In genomic region chr3:82250796-82251261, GRCm38 (mm10) we compare ENCODE assay signal across 9 mouse cellular contexts.
A peak's percentile ranks its signal among the peaks of the same experiment; 100 is the strongest.
DNase-seq lines count a peak whose midpoint lies in the region; ATAC-seq and TF ChIP-seq lines count a peak whose summit lies in the region.
"Had no signal": no experiment of that assay in that cellular context is flagged by ENCODE, and none has a peak within 500 bp of the region (broad histone marks: within the 10 kb centered on the region; RNA-seq: fewer than 3 reads in every experiment).

No protein-coding gene starts in this region.

- H3K4me1 ChIP-seq in lung, embryonic 14.5 days (ENCODE audit: insufficient read depth): no peaks in the 10 kb centered on the region
- no peaks in the 10 kb centered on the region for H3K4me1 ChIP-seq in lung, adult 2 months (ENCODE audit: control insufficient read depth, insufficient read depth, low read length)
- no peaks in the 10 kb centered on the region for H3K4me1 ChIP-seq in heart, postnatal 0 days (ENCODE audit: control insufficient read depth, insufficient read depth)
- H3K4me1 ChIP-seq: neural tube, embryonic 12.5 days had no signal

- no peaks in the 10 kb centered on the region for H3K27me3 ChIP-seq in lung, embryonic 14.5 days (ENCODE audit: insufficient read depth, low read length)
- H3K27me3 ChIP-seq in heart, postnatal 0 days (ENCODE audit: control insufficient read depth, insufficient read depth, low read length): no peaks in the 10 kb centered on the region
- H3K27me3 ChIP-seq: neural tube, embryonic 12.5 days had no signal

- no peak for TF ChIP-seq POLR2A in lung, adult 2 months (IDR thresholded peaks at IDR 0.05; ENCODE audit: borderline replicate concordance, extremely low read depth, low read depth, low read length)

- peak; percentile 76 for DNase-seq in lung, embryonic 14.5 days
- DNase-seq in lung, adult 2 months: no peak
- peak; percentile 18 for DNase-seq in heart, postnatal 0 days (ENCODE audit: low spot score)
- DNase-seq in layer of hippocampus, postnatal 25 days (ENCODE audit: extremely low spot score in 1 of 2, low spot score in 1 of 2): peak; percentile 22 to 47
- peak; percentile 38 for DNase-seq in retina, postnatal 1 day
- no peak for DNase-seq in urinary bladder, postnatal 25 days (ENCODE audit: low spot score)
- no peak for DNase-seq in c-Kit-positive CD71-positive TER-119-positive erythroid progenitor cells, embryonic 14.5 days (ENCODE audit: low spot score)
- no peak for DNase-seq in gastrocnemius, postnatal 10 days

- peak overlapping the region; percentile 79 for H3K27ac ChIP-seq in lung, embryonic 14.5 days (ENCODE audit: low read depth)
- no peak overlapping the region for H3K27ac ChIP-seq in heart, postnatal 0 days (ENCODE audit: low read depth)
- H3K27ac ChIP-seq: neural tube, embryonic 12.5 days had no signal

- WGBS in lung, embryonic 14.5 days: 19% methylated on average over 3 of the region's 3 CpGs
- WGBS in lung, adult 2 months: 39% methylated on average over 3 of the region's 3 CpGs
- WGBS in heart, postnatal 0 days: 43% methylated on average over 3 of the region's 3 CpGs

- no peak overlapping the region for H3K4me2 ChIP-seq in lung, embryonic 14.5 days
- H3K4me2 ChIP-seq in heart, postnatal 0 days (ENCODE audit: low read depth, low read length): no peak overlapping the region
- H3K4me2 ChIP-seq: neural tube, embryonic 12.5 days had no signal

- H3K4me3 ChIP-seq in lung, embryonic 14.5 days (ENCODE audit: low read depth, low read length): no peak overlapping the region
- H3K4me3 ChIP-seq in lung, adult 2 months (replicated peaks; ENCODE audit: extremely low read depth, low read depth, low read length): no peak overlapping the region
- H3K4me3 ChIP-seq in heart, postnatal 0 days (ENCODE audit: low read depth, low read length): no peak overlapping the region
- H3K4me3 ChIP-seq: neural tube, embryonic 12.5 days had no signal

- ATAC-seq in lung, embryonic 14.5 days (ENCODE audit: insufficient read depth): peak; percentile 96
- ATAC-seq in heart, postnatal 0 days (ENCODE audit: insufficient read depth, low read depth): peak; percentile 41; the same call in 1 of the 2 replicates

- H3K9ac ChIP-seq in lung, embryonic 14.5 days: no peak overlapping the region
- no peak overlapping the region for H3K9ac ChIP-seq in heart, postnatal 0 days (replicated peaks; ENCODE audit: low read depth, low read length)
- H3K9ac ChIP-seq: neural tube, embryonic 12.5 days had no signal

- no peaks in the 10 kb centered on the region for H3K9me3 ChIP-seq in lung, embryonic 14.5 days (ENCODE audit: low read depth, low read length)
- H3K9me3 ChIP-seq in heart, postnatal 0 days (replicated peaks; ENCODE audit: control insufficient read depth, low read length): no peaks in the 10 kb centered on the region
- H3K9me3 ChIP-seq: neural tube, embryonic 12.5 days had no signal

- H3K36me3 ChIP-seq in lung, embryonic 14.5 days (ENCODE audit: insufficient read depth): no peaks in the 10 kb centered on the region
- H3K36me3 ChIP-seq in heart, postnatal 0 days (replicated peaks; ENCODE audit: control insufficient read depth, insufficient read depth, low read length): no peaks in the 10 kb centered on the region
- H3K36me3 ChIP-seq: neural tube, embryonic 12.5 days had no signal

- TF ChIP-seq CTCF in lung, embryonic 14.5 days (IDR thresholded peaks at IDR 0.05; ENCODE audit: low read depth): no peak
- no peak for TF ChIP-seq CTCF in lung, adult 2 months (IDR thresholded peaks at IDR 0.05; ENCODE audit: insufficient read depth, low read length)
- TF ChIP-seq CTCF in heart, postnatal 0 days (IDR thresholded peaks at IDR 0.05; ENCODE audit: low read depth): no peak

- no peak for TF ChIP-seq EP300 in heart, postnatal 0 days (IDR thresholded peaks at IDR 0.05; ENCODE audit: low read depth)

Comparison
In these comparisons a context has a peak if more than half of its experiments do, and no peak if none do; other contexts are left out.
1. DNase-seq: peak in lung, embryonic 14.5 days (single experiment), heart, postnatal 0 days (single experiment), layer of hippocampus, postnatal 25 days (2 of 2) and retina, postnatal 1 day (single experiment); none in lung, adult 2 months (single experiment), urinary bladder, postnatal 25 days (single experiment), c-Kit-positive CD71-positive TER-119-positive erythroid progenitor cells, embryonic 14.5 days (single experiment) and gastrocnemius, postnatal 10 days (single experiment).